In the genomic region with DNA sequence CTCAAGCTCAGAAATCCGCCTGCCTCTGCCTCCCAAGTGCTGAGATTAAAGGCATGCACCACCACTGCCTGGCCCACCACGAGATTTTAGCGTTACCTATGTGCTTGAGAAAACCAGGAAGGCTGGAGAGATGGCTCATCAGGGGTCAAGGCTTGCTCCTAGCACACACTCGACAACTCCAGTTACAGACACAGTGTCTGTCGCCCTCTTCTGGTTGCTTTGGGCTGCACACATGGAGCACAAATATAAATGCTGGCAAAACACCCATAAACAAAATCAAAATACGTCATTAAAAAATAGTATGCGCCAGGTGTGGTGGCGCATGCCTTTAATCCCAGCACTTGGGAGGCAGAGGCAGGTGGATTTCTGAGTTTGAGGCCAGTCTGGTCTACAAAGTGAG, we compare ENCODE assay signal across 9 mouse cellular contexts. TPM values are rescaled to one million over a fixed set of nuclear protein-coding genes. Genes with fewer than 3 reads are reported as not detected.
DNase-seq lines count a peak whose midpoint lies in the region; ATAC-seq and TF ChIP-seq lines count a peak whose summit lies in the region.
"Not testable (repeated sequence)": the region's sequence is repeated elsewhere in the genome, so short reads cannot be mapped to it uniquely, and the experiment has no call there.
"Had no signal": no experiment of that assay in that cellular context is flagged by ENCODE, and none has a peak within 500 bp of the region (broad histone marks: within the 10 kb centered on the region; RNA-seq: fewer than 3 reads in every experiment).

No protein-coding gene starts in this region.

- not testable (repeated sequence) for TF ChIP-seq POLR2A in bone marrow macrophage, adult 2 months (IDR thresholded peaks at IDR 0.05; ENCODE audit: borderline replicate concordance, low read depth, low read length); kidney, adult 2 months (IDR thresholded peaks at IDR 0.05; ENCODE audit: low read depth, low read length); lung, adult 2 months (IDR thresholded peaks at IDR 0.05; ENCODE audit: borderline replicate concordance, extremely low read depth, low read depth, low read length)

- H3K4me3 ChIP-seq in bone marrow macrophage, adult 2 months (ENCODE audit: insufficient read depth, low read length); kidney, adult 2 months (ENCODE audit: insufficient read depth, low read depth, low read length); lung, adult 2 months (replicated peaks; ENCODE audit: extremely low read depth, low read depth, low read length): not testable (repeated sequence)

- H3K4me1 ChIP-seq in bone marrow macrophage, adult 2 months (ENCODE audit: control insufficient read depth, insufficient read depth, low read length), result peaks cover 35% of the 10 kb centered on the region
- not testable (repeated sequence) for H3K4me1 ChIP-seq in kidney, adult 2 months (ENCODE audit: control insufficient read depth, insufficient read depth, low read length); lung, adult 2 months (ENCODE audit: control insufficient read depth, insufficient read depth, low read length)

- 87% methylated on average over 8 of the region's 8 CpGs for WGBS in kidney, adult 2 months
- WGBS in lung, adult 2 months, result 85% methylated on average over 8 of the region's 8 CpGs

- H3K27ac ChIP-seq in bone marrow macrophage, adult 2 months (ENCODE audit: insufficient read depth, low read depth, low read length); kidney, adult 2 months (ENCODE audit: insufficient read depth, low read depth, low read length): not testable (repeated sequence)

- TF ChIP-seq CTCF in bone marrow macrophage, adult 2 months (IDR thresholded peaks at IDR 0.05; ENCODE audit: low read depth, low read length), result peak; percentile 40
- peak; percentile 54 for TF ChIP-seq CTCF in kidney, adult 2 months (conservative IDR thresholded peaks at IDR 0.05; ENCODE audit: insufficient read depth, insufficient read length, low read depth, low read length)
- TF ChIP-seq CTCF in lung, adult 2 months (IDR thresholded peaks at IDR 0.05; ENCODE audit: insufficient read depth, low read length), result peak; percentile 48

- H3K36me3 ChIP-seq in kidney, adult 2 months (ENCODE audit: control insufficient read depth, insufficient read depth, low read length), result not testable (repeated sequence)

- H3K27me3 ChIP-seq in kidney, adult 2 months (replicated peaks; ENCODE audit: control insufficient read depth, insufficient read depth, low read length), result not testable (repeated sequence)

- DNase-seq in 3T3-L1 (ENCODE audit: low read depth, low spot score), result peak; percentile 21
- peak; percentile 71 for DNase-seq in ES-CJ7 (ENCODE audit: low read depth, low spot score)
- not testable (repeated sequence) for DNase-seq in kidney, adult 2 months; lung, adult 2 months
- peak; percentile 57 for DNase-seq in naive thymus-derived CD4-positive, alpha-beta T cell, adult 2 months (ENCODE audit: low read depth)
- DNase-seq in thymus, postnatal 14 days, result peak; percentile 26

- peak; percentile 69 for ATAC-seq in erythroid progenitor cell, adult 5-6 weeks (replicated peaks; ENCODE audit: low FRiP score, poor library complexity, severe bottlenecking)

RNA-seq across cellular contexts. Expression of a gene that starts 5.2 kb away (rescaled TPM):
- polyA plus RNA-seq in bone marrow macrophage, adult 2 months (2012; ENCODE audit: insufficient read depth, insufficient read length, missing spikeins), result 99.8 and 101 TPM in 2 replicates
- total RNA-seq in erythroid progenitor cell, adult 5-6 weeks (2015; ENCODE audit: low replicate concordance), result 24.3 and 25.2 TPM in 2 replicates
- 19.6 and 30.0 TPM in 2 replicates for total RNA-seq in erythroid progenitor cell, adult 5-6 weeks (2017; ENCODE audit: low replicate concordance)
- polyA plus RNA-seq in kidney, adult 2 months (2012; rRNA removed), result 175 and 199 TPM in 2 replicates
- polyA plus RNA-seq in lung, adult 2 months (2012; rRNA removed), result 43.8 and 49.6 TPM in 2 replicates

RNA-seq across cellular contexts. Expression of a gene that starts 20.5 kb away (rescaled TPM):
- polyA plus RNA-seq in bone marrow macrophage, adult 2 months (2012; ENCODE audit: insufficient read depth, insufficient read length, missing spikeins), result 418 and 432 TPM in 2 replicates
- 23.1 and 45.3 TPM in 2 replicates for total RNA-seq in erythroid progenitor cell, adult 5-6 weeks (2015; ENCODE audit: low replicate concordance)
- total RNA-seq in erythroid progenitor cell, adult 5-6 weeks (2017; ENCODE audit: low replicate concordance), result 38.9 and 50.2 TPM in 2 replicates
- polyA plus RNA-seq in kidney, adult 2 months (2012; rRNA removed), result 161 and 226 TPM in 2 replicates
- 51.5 and 64.0 TPM in 2 replicates for polyA plus RNA-seq in lung, adult 2 months (2012; rRNA removed)

RNA-seq across cellular contexts. Expression of a gene that starts 22.5 kb away (rescaled TPM):
- 4.7 and 5.6 TPM in 2 replicates for polyA plus RNA-seq in bone marrow macrophage, adult 2 months (2012; ENCODE audit: insufficient read depth, insufficient read length, missing spikeins)
- total RNA-seq in erythroid progenitor cell, adult 5-6 weeks (2015; ENCODE audit: low replicate concordance), result 1.4 and 6.3 TPM in 2 replicates
- total RNA-seq in erythroid progenitor cell, adult 5-6 weeks (2017; ENCODE audit: low replicate concordance), result 3.6 and 12.2 TPM in 2 replicates
- polyA plus RNA-seq in kidney, adult 2 months (2012; rRNA removed), result 12.9 and 13.4 TPM in 2 replicates
- polyA plus RNA-seq in lung, adult 2 months (2012; rRNA removed), result 19.5 and 25.0 TPM in 2 replicates

RNA-seq across cellular contexts. Expression of a gene that starts 31.4 kb away (rescaled TPM):
- 74.7 and 77.1 TPM in 2 replicates for polyA plus RNA-seq in bone marrow macrophage, adult 2 months (2012; ENCODE audit: insufficient read depth, insufficient read length, missing spikeins)
- total RNA-seq in erythroid progenitor cell, adult 5-6 weeks (2015; ENCODE audit: low replicate concordance), result 16.3 and 18.7 TPM in 2 replicates
- total RNA-seq in erythroid progenitor cell, adult 5-6 weeks (2017; ENCODE audit: low replicate concordance), result 6.3 and 12.9 TPM in 2 replicates
- polyA plus RNA-seq in kidney, adult 2 months (2012; rRNA removed), result 90.8 and 100 TPM in 2 replicates
- polyA plus RNA-seq in lung, adult 2 months (2012; rRNA removed), result 123 TPM in 2 replicates

RNA-seq across cellular contexts. Expression of a gene that starts 45.8 kb away (rescaled TPM):
- 17.3 and 18.8 TPM in 2 replicates for polyA plus RNA-seq in bone marrow macrophage, adult 2 months (2012; ENCODE audit: insufficient read depth, insufficient read length, missing spikeins)
- total RNA-seq in erythroid progenitor cell, adult 5-6 weeks (2015; ENCODE audit: low replicate concordance), result 4.3 and 5.0 TPM in 2 replicates
- 1.7 and 3.4 TPM in 2 replicates for total RNA-seq in erythroid progenitor cell, adult 5-6 weeks (2017; ENCODE audit: low replicate concordance)
- 2.7 and 4.1 TPM in 2 replicates for polyA plus RNA-seq in kidney, adult 2 months (2012; rRNA removed)
- polyA plus RNA-seq in lung, adult 2 months (2012; rRNA removed), result 7.3 and 9.1 TPM in 2 replicates
- polyA plus RNA-seq: myocyte had no signal
